Mouse (Mus musculus) embryo, embryonic 10 days (tissue): ENCODE data around the gene Tmem131.
"Not testable (repeated sequence)": the region's sequence is repeated elsewhere in the genome, so short reads cannot be mapped to it uniquely, and the experiment has no call there.

Experiments
- DNase-seq: peaks from one replicate; pipeline ENCODE4 v3.0.0-alpha.2; 2015; ENCODE audit warnings: low spot score

Tmem131 gene

GRCm38 (mm10) chr1:36919728-36920127, 23.7 kb downstream of the Tmem131 start:
- DNase-seq = peak; percentile 24

- DNase-seq = no peak
Observed at GRCm38 (mm10) chr1:36917423-36917822, 26.0 kb downstream of the Tmem131 start.

- no peak for DNase-seq
Observed at GRCm38 (mm10) chr1:36915200-36915580, 28.3 kb downstream of the Tmem131 start.

GRCm38 (mm10) chr1:36914455-36915199, 28.8 kb downstream of the Tmem131 start:
- DNase-seq = peak; percentile 82

- DNase-seq = no peak
Observed at GRCm38 (mm10) chr1:36913806-36914205, 29.7 kb downstream of the Tmem131 start.

- DNase-seq = no peak
Observed at GRCm38 (mm10) chr1:36912239-36912638, 31.2 kb downstream of the Tmem131 start.

- DNase-seq = no peak
Observed at GRCm38 (mm10) chr1:36911603-36912002, 31.9 kb downstream of the Tmem131 start.

- no peak for DNase-seq
Observed at GRCm38 (mm10) chr1:36910397-36910796, 33.1 kb downstream of the Tmem131 start.

- not testable (repeated sequence) for DNase-seq
Observed at GRCm38 (mm10) chr1:36909965-36910364, 33.5 kb downstream of the Tmem131 start.

- DNase-seq = no peak
Observed at GRCm38 (mm10) chr1:36905216-36905615, 38.2 kb downstream of the Tmem131 start.

GRCm38 (mm10) chr1:36904489-36904888, 39.0 kb downstream of the Tmem131 start:
- no peak for DNase-seq

GRCm38 (mm10) chr1:36904084-36904451, 39.4 kb downstream of the Tmem131 start:
- no peak for DNase-seq

- DNase-seq = no peak
Observed at GRCm38 (mm10) chr1:36903376-36904083, 39.9 kb downstream of the Tmem131 start.

GRCm38 (mm10) chr1:36902533-36903315, 40.7 kb downstream of the Tmem131 start:
- DNase-seq = no peak

GRCm38 (mm10) chr1:36899622-36900021, 43.8 kb downstream of the Tmem131 start:
- no peak for DNase-seq

- no peak for DNase-seq
Observed at GRCm38 (mm10) chr1:36896423-36896822, 47.0 kb downstream of the Tmem131 start.

GRCm38 (mm10) chr1:36895452-36895851, 48.0 kb downstream of the Tmem131 start:
- no peak for DNase-seq

GRCm38 (mm10) chr1:36894136-36894535, 49.3 kb downstream of the Tmem131 start:
- DNase-seq = no peak

- not testable (repeated sequence) for DNase-seq
Observed at GRCm38 (mm10) chr1:36893720-36894119, 49.7 kb downstream of the Tmem131 start.

GRCm38 (mm10) chr1:36893146-36893545, 50.3 kb downstream of the Tmem131 start:
- no peak for DNase-seq

GRCm38 (mm10) chr1:36892461-36892860, 51.0 kb downstream of the Tmem131 start:
- DNase-seq = no peak

- DNase-seq = no peak
Observed at GRCm38 (mm10) chr1:36889016-36889415, 54.5 kb downstream of the Tmem131 start.

GRCm38 (mm10) chr1:36887172-36887571, 56.3 kb downstream of the Tmem131 start:
- DNase-seq = no peak
